Mouse (Mus musculus) olfactory bulb, adult 2 months (tissue): ENCODE results near the gene March1.

Experiments used
- CTCF ChIP-seq: fragments of 200-500 bp; IDR thresholded peaks from 2 replicates; pipeline ENCODE4 v1.5.1; 2012; ENCODE audit warnings: low read depth, mild to moderate bottlenecking, low read length, moderate library complexity; ENCODE audit not compliant: insufficient read depth
- POLR2A ChIP-seq: fragments of 200-500 bp; IDR thresholded peaks from 2 replicates; pipeline ENCODE4 v1.6.1; 2012; ENCODE audit warnings: mild to moderate bottlenecking, low read depth, low read length, moderate library complexity; ENCODE audit not compliant: insufficient read depth

DNA sequence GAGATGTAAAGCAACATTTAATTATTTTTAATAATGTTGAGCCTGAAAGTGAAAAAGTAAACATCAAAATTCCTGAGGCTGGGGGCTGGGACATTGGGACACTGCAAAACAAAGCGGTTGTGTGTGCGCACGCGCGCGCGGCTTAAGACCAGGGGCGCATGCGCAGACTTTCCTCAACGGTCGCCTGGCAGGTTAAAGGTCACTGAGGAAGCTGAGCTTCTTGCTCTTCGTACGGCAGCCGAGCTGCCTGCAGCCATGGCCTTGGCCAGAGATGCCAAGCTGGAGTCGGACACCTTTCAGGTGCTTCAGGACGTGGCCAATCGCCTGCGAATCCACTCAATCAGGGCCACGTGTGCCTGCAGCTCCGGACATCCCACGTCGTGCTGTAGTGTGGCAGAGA, 893.8 kb downstream of the March1 start, which contains the start of gene Tktl2:
- TF ChIP-seq CTCF (no peak), POLR2A (no peak)
